Mouse (Mus musculus) kidney, embryonic 16.5 days (tissue): ENCODE measurements at regions not wholly inside any gene's neighbourhood (a gene's known extent, or its start where the extent isn't known, plus 50 kb on each side); places are given as distances from the start of the nearest gene placed in this dataset.

Experiments used
- ATAC-seq: fragments of 200-750 bp; cut with Nextera tagmentation; 2 replicates; pipeline ENCODE4 v1.8.0; 2017; ENCODE audit warnings: moderate TSS enrichment; ENCODE audit not compliant: low FRiP score, low TSS enrichment
- H3K27ac ChIP-seq: fragments of 300-500 bp; sonication (generic); 2 replicates; pipeline ENCODE4 v1.5.1; 2014; ENCODE audit warnings: low read length
- H3K27me3 ChIP-seq: fragments of 300-500 bp; sonication (generic); 2 replicates; pipeline ENCODE4 v1.6.1; 2014; ENCODE audit warnings: low read length, control low read depth, mixed read lengths; ENCODE audit not compliant: insufficient read depth
- H3K36me3 ChIP-seq: fragments of 300-500 bp; sonication (generic); 2 replicates; pipeline ENCODE4 v1.6.1; 2014; ENCODE audit warnings: low read length, control low read depth, mixed read lengths; ENCODE audit not compliant: insufficient read depth
- H3K4me1 ChIP-seq: fragments of 300-500 bp; sonication (generic); 2 replicates; pipeline ENCODE4 v1.6.1; 2014; ENCODE audit warnings: low read length, control low read depth, mixed read lengths; ENCODE audit not compliant: insufficient read depth
- H3K4me2 ChIP-seq: fragments of 300-500 bp; sonication (generic); replicated peaks from 2 replicates; pipeline ENCODE4 v1.6.1; 2014; ENCODE audit warnings: low read depth, low read length
- H3K4me3 ChIP-seq: fragments of 300-500 bp; sonication (generic); 2 replicates; pipeline ENCODE4 v1.5.1; 2014; ENCODE audit warnings: mild to moderate bottlenecking, low read length
- H3K9ac ChIP-seq: fragments of 300-500 bp; sonication (generic); replicated peaks from 2 replicates; pipeline ENCODE4 v1.6.1; 2014; ENCODE audit warnings: low read length
- H3K9me3 ChIP-seq: fragments of 300-500 bp; sonication (generic); 2 replicates; pipeline ENCODE4 v1.6.1; 2016; ENCODE audit warnings: low read length, control low read depth
- WGBS: fragments of 180-500 bp; shearing (Covaris S2); extraction: QIAGEN DNeasy Blood & Tissue Kit; methylation state at CpG from one replicate; pipeline ENCODE4 v1.1.7; 2014; 5-methylcytosine and 5-hydroxymethylcytosine counted together

DNA sequence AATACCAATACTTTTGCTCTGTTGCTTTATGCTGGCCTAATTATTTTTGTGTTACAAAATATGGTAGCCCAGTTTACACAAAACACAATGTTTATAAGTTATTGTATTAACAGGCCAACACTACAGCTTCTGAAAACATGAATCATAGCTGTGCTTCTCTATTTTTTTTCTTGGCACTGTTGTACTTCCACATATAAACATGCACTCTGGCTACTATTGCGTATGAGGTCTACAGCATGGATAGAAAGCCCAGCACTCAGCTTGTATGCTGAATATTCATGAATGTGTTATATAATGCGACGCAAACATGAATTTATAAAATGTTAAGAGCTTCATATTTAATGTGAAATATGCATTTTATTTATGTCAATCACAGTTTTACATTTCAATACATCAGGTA, 465.4 kb upstream of the Msl3l2 start:
- Histone ChIP-seq H3K9me3 (no peaks in the 10 kb centered on the region), H3K4me2 (no peak overlapping the region), H3K27ac (no peak overlapping the region), H3K9ac (no peak overlapping the region), H3K4me1 (no peaks in the 10 kb centered on the region), H3K36me3 (no peaks in the 10 kb centered on the region), H3K27me3 (no peaks in the 10 kb centered on the region), H3K4me3 (no peak overlapping the region)
- WGBS = 88% methylated on average over 3 of the region's 3 CpGs
- no peak for ATAC-seq
